Mouse (Mus musculus) embryo, embryonic 11.5 days (tissue): ENCODE measurements around the gene Medag.

Source experiments
- DNase-seq: peaks from one replicate; pipeline ENCODE4 v3.0.0-alpha.2; 2012; ENCODE audit warnings: low read depth, low spot score

Gene Medag

GRCm38 (mm10) chr5:149428810-149429255 lies 17.3 kb downstream of the Medag start:
- no peak for DNase-seq

DNA sequence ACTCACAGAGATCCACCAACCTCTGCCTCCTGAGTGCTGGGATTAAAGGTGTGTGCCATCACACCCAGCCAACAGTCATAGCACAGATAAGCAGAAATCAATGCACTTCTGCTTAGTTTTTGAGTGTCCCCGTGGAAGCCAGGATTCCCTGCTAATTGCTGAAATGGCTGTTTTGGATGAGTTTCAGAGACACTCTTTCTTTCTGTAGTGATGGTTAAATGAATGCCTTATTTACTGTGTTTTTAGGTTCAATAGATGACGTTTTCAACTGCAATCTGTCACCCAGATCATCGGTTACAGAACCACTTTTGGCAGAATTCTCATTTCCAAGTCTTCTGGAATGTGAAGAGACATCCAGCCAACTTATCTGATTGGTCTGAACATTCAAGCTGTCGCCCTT lies 18.0 kb downstream of the Medag start:
- no peak for DNase-seq

GRCm38 (mm10) chr5:149430943-149431342 lies 19.4 kb downstream of the Medag start:
- DNase-seq: no peak

- no peak for DNase-seq
Observed at GRCm38 (mm10) chr5:149433618-149434017, 22.1 kb downstream of the Medag start.

DNA sequence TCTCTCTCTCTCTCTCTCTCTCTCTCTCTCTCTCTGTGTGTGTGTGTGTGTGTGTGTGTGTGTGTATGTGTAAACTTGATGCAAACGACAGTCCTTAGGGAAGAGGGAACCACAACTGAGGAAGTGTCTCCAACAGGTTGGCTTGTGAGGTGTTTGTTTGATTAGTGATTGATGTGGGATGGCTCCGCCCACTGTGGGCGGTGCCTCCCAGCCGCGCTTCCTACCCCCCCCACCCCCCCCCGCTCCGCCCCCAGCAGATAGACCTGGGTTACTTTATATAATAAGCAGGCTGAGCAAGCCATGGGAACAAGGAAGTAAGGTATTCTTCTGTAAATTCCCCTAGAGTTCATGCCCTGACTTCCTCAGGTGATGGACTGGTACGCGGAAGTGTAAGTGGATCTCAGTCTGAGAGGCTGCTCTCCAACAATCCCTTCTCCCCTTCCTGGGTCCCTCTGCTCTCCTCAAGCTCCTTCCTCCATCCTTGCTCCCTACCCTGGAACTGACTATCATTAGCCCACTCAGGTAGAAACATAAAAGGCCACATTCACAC lies 22.7 kb downstream of the Medag start:
- no peak for DNase-seq

DNA sequence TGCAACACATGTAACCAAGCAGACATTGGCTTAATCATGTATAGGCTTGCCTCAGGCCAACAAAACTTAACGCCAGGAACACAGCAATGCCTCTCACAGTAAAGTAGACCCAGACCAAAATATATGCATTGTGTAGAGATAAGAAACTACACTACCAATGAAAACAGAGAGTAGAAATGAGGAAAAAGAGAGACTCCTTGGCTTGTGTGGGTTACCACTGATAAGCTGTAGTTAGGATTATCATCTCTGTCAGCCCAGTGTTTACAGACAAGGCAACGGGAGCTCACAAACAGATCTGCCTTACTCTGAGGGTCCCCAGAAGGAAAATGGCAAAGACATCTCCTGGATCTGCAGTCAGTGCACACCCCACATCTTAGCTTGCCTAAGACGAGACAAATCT lies 25.0 kb downstream of the Medag start:
- DNase-seq: no peak

GRCm38 (mm10) chr5:149437150-149437549 lies 25.6 kb downstream of the Medag start:
- no peak for DNase-seq

- peak; percentile 77 for DNase-seq
Observed at GRCm38 (mm10) chr5:149439531-149440179, 28.1 kb downstream of the Medag start, which contains the start of gene Tex26. Gene Tex26, plus strand, starts transcription at chr5:149439660.

DNA sequence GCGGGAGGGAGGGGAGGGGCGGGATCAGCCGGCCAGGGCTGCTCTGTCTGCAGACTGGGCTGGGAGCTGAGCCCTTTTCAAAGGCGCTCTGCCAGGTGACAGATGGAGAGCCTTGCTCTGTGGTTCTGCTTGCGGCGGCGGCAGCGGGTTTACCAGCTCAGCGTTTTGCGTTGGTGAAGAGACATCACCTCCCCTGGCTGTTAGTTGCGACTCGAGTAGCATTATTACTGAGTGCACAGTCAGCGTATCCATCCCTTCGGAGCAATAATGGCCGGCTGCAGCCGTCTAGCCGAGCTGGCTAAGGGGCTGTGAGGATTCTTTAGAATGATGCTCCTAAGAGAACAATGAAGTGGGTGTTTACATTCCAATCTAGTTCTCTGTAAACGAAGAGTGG lies 28.6 kb downstream of the Medag start:
- peak; percentile 45 for DNase-seq

- DNase-seq: no peak
Observed at GRCm38 (mm10) chr5:149441646-149442276, 30.2 kb downstream of the Medag start.

DNA sequence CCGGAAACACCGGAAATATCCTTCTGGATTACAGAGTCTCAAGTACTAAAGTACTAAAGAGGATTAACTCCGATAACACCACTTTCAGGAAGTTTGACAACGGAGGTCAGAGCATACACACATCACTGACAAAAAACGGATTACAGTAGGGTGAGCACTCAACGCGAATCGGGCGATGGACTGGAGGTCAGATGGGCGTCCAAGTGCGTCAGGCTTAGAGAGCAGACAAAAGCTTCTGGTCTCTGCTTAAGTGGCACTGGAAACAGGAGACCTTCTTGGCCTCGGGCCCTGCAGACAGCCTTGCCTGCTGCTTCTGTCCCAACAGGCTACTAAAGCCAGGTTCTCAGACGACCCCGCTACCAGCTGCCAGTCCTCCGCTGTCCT lies 30.7 kb downstream of the Medag start:
- no peak for DNase-seq

GRCm38 (mm10) chr5:149444451-149444850 lies 32.9 kb downstream of the Medag start:
- DNase-seq: no peak

GRCm38 (mm10) chr5:149446495-149446894 lies 34.9 kb downstream of the Medag start:
- no peak for DNase-seq

- DNase-seq: no peak
Observed at GRCm38 (mm10) chr5:149447733-149448132, 36.2 kb downstream of the Medag start.

DNA sequence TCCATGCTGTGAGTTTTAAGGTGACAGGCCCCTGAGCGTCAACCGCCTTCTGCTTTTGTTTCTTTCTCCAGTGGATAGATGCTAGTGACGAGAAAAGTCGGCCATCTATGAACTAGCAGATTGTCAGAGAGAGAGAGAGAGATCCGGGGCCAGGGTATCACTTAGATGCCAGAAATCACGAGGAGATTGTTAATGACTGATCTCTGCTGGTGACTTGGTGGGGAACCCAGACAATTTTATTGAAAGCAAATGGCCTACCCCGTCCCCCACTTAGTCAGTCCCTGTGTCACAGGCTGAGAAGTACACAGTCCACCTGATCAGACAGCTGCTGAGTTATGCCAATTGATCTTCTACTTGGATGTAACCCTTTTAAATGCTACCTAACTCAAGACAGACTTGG lies 37.9 kb downstream of the Medag start:
- no peak for DNase-seq

GRCm38 (mm10) chr5:149451209-149451681 lies 39.7 kb downstream of the Medag start:
- DNase-seq: no peak

- DNase-seq: peak; percentile 38
Observed at GRCm38 (mm10) chr5:149454281-149454680, 42.7 kb downstream of the Medag start.

- no peak for DNase-seq
Observed at GRCm38 (mm10) chr5:149456544-149456943, 45.0 kb downstream of the Medag start.

GRCm38 (mm10) chr5:149462071-149462470 lies 50.5 kb downstream of the Medag start:
- no peak for DNase-seq

GRCm38 (mm10) chr5:149465305-149465704 lies 53.8 kb downstream of the Medag start:
- no peak for DNase-seq

DNA sequence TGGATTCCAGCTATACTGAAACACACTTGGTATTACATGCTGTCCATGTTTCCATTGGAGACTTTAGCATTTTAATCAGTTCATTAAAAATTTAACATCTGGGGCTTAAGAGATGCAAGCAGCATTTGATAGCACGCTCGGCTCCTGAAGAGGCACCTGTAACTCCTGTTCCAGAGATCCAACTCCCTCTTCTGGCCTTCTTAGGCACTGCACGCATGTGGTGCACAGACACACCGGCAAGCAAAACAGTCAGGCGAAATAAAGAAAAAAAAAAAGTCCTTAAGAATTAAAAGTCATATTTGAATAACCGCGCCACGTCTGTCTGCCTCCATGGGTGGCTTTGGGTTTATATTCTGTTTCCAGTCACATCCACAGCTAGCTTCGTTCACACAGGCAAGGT lies 62.6 kb downstream of the Medag start:
- DNase-seq: no peak

DNA sequence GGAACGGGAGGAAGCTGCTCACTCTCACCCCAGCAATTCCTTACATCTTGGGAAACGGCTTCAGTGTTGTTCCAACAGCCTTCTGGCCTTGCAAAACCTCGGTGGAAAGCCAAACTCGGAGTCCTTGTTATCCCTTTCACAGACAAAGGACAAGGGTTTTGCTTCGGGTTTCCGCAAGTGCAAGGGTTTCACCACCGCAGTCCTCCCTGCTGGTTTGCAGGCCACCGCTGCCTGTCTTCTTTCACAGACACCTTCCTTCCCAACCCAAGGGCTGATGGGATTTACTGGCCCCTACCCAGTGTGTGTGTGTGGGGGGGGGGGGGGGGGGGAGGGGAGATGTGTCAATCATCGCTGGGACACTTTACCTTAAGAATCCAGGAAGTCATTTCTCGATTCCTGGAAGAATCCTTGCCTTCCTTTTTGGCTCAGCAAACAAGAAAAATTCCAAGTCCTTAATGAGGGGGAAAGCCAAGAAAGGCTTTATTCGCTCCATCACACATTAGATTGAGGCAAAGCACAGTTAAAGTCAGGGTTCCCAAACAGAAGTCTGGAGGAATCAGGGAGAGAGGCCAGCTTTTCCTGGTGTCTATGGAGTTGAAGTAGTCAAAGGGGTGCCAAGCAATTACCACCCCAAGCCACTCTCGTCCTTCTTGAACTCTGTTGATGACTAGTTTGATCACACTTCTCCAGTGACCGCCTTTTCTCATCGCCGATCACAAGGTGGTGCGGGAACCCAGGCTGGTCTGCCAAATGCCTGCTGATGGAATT lies 63.3 kb downstream of the Medag start:
- DNase-seq: no peak
